Mouse (Mus musculus): ENCODE data around the gene Prkd1. TPM values are rescaled to one million over a fixed set of nuclear protein-coding genes. Genes with fewer than 3 reads are reported as not detected.
A peak's percentile ranks its signal among the peaks of the same experiment; 100 is the strongest.

Prkd1 gene
- total and polyA plus RNA-seq, 2 experiments = 0.04 to 0.09 TPM

DNA sequence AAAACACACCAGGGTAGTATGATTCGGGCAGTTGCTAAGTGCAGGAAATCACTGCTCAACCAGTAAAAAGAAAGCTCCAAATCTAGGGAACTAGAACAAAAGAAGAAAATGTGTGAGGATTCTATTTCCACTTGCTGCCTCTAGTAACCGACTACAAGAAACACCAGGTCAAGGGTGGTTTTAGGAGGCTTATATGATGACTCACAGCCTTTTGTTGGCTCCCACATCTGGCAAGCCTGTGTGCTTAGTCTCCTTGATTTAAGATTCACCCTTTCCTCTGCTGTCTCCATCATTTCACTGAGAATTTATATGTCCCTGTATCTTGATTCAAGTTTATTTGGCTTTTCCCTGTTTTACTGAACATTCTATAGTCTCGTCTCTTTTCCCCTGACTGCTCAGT, 339.6 kb downstream of the Prkd1 start:
- no peaks in the 10 kb centered on the region for H3K27me3 ChIP-seq (ENCODE audit: control insufficient read depth, insufficient read depth, low read length)
- no peak for TF ChIP-seq CTCF (IDR thresholded peaks at IDR 0.05; ENCODE audit: low read depth, low read length)
- TF ChIP-seq POLR2A (IDR thresholded peaks at IDR 0.05; ENCODE audit: extremely low read depth, insufficient read depth, low read length) = no peak
- H3K4me3 ChIP-seq (ENCODE audit: insufficient read depth, low read depth, low read length) = no peak overlapping the region
- no peak overlapping the region for H3K9ac ChIP-seq (ENCODE audit: low read depth, low read length)
- no peaks in the 10 kb centered on the region for H3K79me2 ChIP-seq (ENCODE audit: control insufficient read depth, insufficient read depth, low read length)
- H3K4me1 ChIP-seq (ENCODE audit: control insufficient read depth, insufficient read depth, low read length) = no peaks in the 10 kb centered on the region
- WGBS = 72% methylated on average over 3 of the region's 3 CpGs
- DNase-seq (ENCODE audit: extremely low read depth, low read depth, low spot score) = no peak
- H3K27ac ChIP-seq (replicated peaks; ENCODE audit: insufficient read depth, low read depth, low read length) = no peak overlapping the region
- no peaks in the 10 kb centered on the region for H3K36me3 ChIP-seq (ENCODE audit: control insufficient read depth, insufficient read depth, low read length)

DNA sequence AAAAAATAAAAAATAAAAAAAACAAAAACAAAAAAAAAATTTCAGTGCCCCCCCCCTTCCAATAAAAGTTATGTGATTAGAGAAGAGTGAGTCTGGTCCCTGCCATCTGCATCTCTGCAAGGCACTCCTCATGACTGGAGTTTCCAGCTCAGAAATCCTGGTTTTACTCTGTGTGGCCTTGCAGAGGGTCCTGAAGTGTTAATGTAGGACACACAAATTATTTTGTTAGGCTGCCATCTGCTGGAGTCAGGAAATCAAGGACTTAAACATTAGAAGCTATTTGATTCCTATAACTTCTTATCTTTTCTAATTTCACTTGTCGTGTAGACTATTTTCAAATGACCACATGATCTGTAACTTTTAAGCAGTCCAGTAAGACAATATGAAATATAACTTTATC, 347.6 kb downstream of the Prkd1 start:
- H3K79me2 ChIP-seq (ENCODE audit: control insufficient read depth, insufficient read depth, low read length) = no peaks in the 10 kb centered on the region
- no peak for DNase-seq (ENCODE audit: extremely low read depth, low read depth, low spot score)
- H3K4me3 ChIP-seq (ENCODE audit: insufficient read depth, low read depth, low read length) = no peak overlapping the region
- no peaks in the 10 kb centered on the region for H3K27me3 ChIP-seq (ENCODE audit: control insufficient read depth, insufficient read depth, low read length)
- no peak overlapping the region for H3K27ac ChIP-seq (replicated peaks; ENCODE audit: insufficient read depth, low read depth, low read length)
- no peak overlapping the region for H3K9ac ChIP-seq (ENCODE audit: low read depth, low read length)
- TF ChIP-seq POLR2A (IDR thresholded peaks at IDR 0.05; ENCODE audit: extremely low read depth, insufficient read depth, low read length) = no peak
- H3K36me3 ChIP-seq (ENCODE audit: control insufficient read depth, insufficient read depth, low read length) = no peaks in the 10 kb centered on the region
- WGBS = 23% methylated on average over 1 of the region's 1 CpGs
- H3K4me1 ChIP-seq (ENCODE audit: control insufficient read depth, insufficient read depth, low read length) = no peaks in the 10 kb centered on the region

DNA sequence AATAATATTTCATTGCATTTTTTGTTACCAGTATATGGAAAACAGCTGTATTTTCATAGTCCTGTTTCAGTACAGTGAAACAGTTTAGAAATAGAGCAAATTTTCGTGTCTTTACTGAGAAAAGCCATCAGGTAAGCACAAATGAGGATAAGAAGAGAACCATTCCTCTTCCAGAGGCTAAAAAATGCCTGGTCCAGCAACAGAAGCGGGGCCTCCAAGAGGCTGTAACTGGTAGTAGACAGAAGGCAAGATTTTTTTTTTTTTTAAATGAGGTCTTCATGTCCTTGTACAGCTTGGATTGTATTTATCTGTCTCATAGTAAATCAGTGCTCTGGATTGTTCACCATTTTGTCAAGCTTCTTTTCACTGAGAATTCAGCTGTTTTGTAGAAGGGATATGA, 352.8 kb downstream of the Prkd1 start:
- H3K4me1 ChIP-seq (ENCODE audit: control insufficient read depth, insufficient read depth, low read length) = no peaks in the 10 kb centered on the region
- no peak for DNase-seq (ENCODE audit: extremely low read depth, low read depth, low spot score)

DNA sequence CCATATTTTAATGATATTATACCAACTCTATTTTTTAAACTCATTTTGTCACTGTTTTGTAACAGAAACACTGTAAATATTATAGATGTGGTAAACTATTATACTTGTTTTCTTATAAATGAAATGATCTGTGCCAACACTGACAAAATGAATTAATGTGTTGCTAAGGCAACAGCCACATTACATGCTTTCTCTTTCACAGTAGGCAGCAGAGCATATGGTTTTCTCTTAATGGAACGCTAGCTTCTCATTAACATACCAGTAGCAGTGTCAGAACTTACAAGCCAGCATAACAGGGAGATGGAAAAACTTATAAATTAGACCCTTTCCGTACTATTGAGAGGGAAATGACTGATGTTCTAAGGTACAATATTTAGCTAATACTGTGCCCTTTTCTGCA, 353.3 kb downstream of the Prkd1 start:
- no peak overlapping the region for H3K9ac ChIP-seq (ENCODE audit: low read depth, low read length)
- no peaks in the 10 kb centered on the region for H3K79me2 ChIP-seq (ENCODE audit: control insufficient read depth, insufficient read depth, low read length)
- H3K4me3 ChIP-seq (ENCODE audit: insufficient read depth, low read depth, low read length) = no peak overlapping the region
- WGBS = 77% methylated on average over 2 of the region's 2 CpGs
- no peak overlapping the region for H3K27ac ChIP-seq (replicated peaks; ENCODE audit: insufficient read depth, low read depth, low read length)
- no peak for DNase-seq (ENCODE audit: extremely low read depth, low read depth, low spot score)
- no peaks in the 10 kb centered on the region for H3K4me1 ChIP-seq (ENCODE audit: control insufficient read depth, insufficient read depth, low read length)
- no peak for TF ChIP-seq CTCF (IDR thresholded peaks at IDR 0.05; ENCODE audit: low read depth, low read length)
- no peak for TF ChIP-seq POLR2A (IDR thresholded peaks at IDR 0.05; ENCODE audit: extremely low read depth, insufficient read depth, low read length)
- no peaks in the 10 kb centered on the region for H3K27me3 ChIP-seq (ENCODE audit: control insufficient read depth, insufficient read depth, low read length)
- H3K36me3 ChIP-seq (ENCODE audit: control insufficient read depth, insufficient read depth, low read length) = no peaks in the 10 kb centered on the region

More for the DNA sequence above, 352.8 kb downstream of the Prkd1 start:
- no peaks in the 10 kb centered on the region for H3K79me2 ChIP-seq (ENCODE audit: control insufficient read depth, insufficient read depth, low read length)
- H3K27ac ChIP-seq (replicated peaks; ENCODE audit: insufficient read depth, low read depth, low read length) = no peak overlapping the region
- H3K27me3 ChIP-seq (ENCODE audit: control insufficient read depth, insufficient read depth, low read length) = no peaks in the 10 kb centered on the region
- TF ChIP-seq CTCF (IDR thresholded peaks at IDR 0.05; ENCODE audit: low read depth, low read length) (no peak), POLR2A (IDR thresholded peaks at IDR 0.05; ENCODE audit: extremely low read depth, insufficient read depth, low read length) (no peak)
- H3K36me3 ChIP-seq (ENCODE audit: control insufficient read depth, insufficient read depth, low read length) = no peaks in the 10 kb centered on the region
- 51% methylated on average over 2 of the region's 2 CpGs for WGBS
- no peak overlapping the region for H3K4me3 ChIP-seq (ENCODE audit: insufficient read depth, low read depth, low read length)
- H3K9ac ChIP-seq (ENCODE audit: low read depth, low read length) = no peak overlapping the region

DNA sequence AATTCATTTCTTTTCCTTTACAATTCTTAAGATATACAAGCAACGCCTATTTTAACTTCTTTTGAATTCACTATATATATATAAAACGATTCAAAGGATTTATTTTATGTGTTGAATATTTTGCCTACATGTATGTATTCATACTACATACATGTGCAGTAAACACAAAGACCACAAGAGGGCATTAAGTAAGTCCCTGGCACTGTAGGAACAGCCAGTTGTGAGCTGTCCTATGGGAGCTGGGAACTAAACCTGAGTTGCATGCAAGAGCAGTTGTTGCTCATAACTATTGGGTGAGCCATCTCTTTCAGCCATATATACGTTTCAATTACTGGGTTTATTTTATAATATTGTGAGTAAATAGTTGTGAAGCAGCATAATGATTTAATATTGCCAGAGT, 356.1 kb downstream of the Prkd1 start:
- Histone ChIP-seq H3K4me3 (ENCODE audit: insufficient read depth, low read depth, low read length) (no peak overlapping the region), H3K27me3 (ENCODE audit: control insufficient read depth, insufficient read depth, low read length) (no peaks in the 10 kb centered on the region), H3K4me1 (ENCODE audit: control insufficient read depth, insufficient read depth, low read length) (no peaks in the 10 kb centered on the region), H3K79me2 (ENCODE audit: control insufficient read depth, insufficient read depth, low read length) (no peaks in the 10 kb centered on the region), H3K9ac (ENCODE audit: low read depth, low read length) (no peak overlapping the region), H3K36me3 (ENCODE audit: control insufficient read depth, insufficient read depth, low read length) (no peaks in the 10 kb centered on the region), H3K27ac (replicated peaks; ENCODE audit: insufficient read depth, low read depth, low read length) (no peak overlapping the region)
- peak; percentile 27 for DNase-seq (ENCODE audit: extremely low read depth, low read depth, low spot score)
- TF ChIP-seq CTCF (IDR thresholded peaks at IDR 0.05; ENCODE audit: low read depth, low read length) (no peak), POLR2A (IDR thresholded peaks at IDR 0.05; ENCODE audit: extremely low read depth, insufficient read depth, low read length) (no peak)
- 50% methylated on average over 3 of the region's 3 CpGs for WGBS
